Mouse (Mus musculus) lung, postnatal 0 days (tissue): ENCODE results near the gene Gm20604. TPM values are rescaled to one million over a fixed set of nuclear protein-coding genes. Genes with fewer than 3 reads are reported as not detected.

Source experiments
- ATAC-seq: fragments of 200-750 bp; cut with Nextera tagmentation; 2 replicates; pipeline ENCODE4 v1.8.0; 2017; ENCODE audit warnings: moderate library complexity
- DNase-seq: peaks from one replicate; pipeline ENCODE4 v3.0.0-alpha.2; 2016; ENCODE audit warnings: low spot score
- H3K27ac ChIP-seq: fragments of 300-500 bp; sonication (generic); 2 replicates; pipeline ENCODE4 v1.5.1; 2014; ENCODE audit warnings: antibody characterized with exemption, mild to moderate bottlenecking, low read length, mixed read lengths
- H3K27me3 ChIP-seq: fragments of 300-500 bp; sonication (generic); replicated peaks from 2 replicates; pipeline ENCODE4 v1.6.1; 2014; ENCODE audit warnings: low read length, mixed read lengths; ENCODE audit not compliant: insufficient read depth
- H3K36me3 ChIP-seq: fragments of 300-500 bp; sonication (generic); 2 replicates; pipeline ENCODE4 v1.6.1; 2014; ENCODE audit warnings: low read length, mixed read lengths; ENCODE audit not compliant: insufficient read depth
- H3K4me1 ChIP-seq: fragments of 300-500 bp; sonication (generic); 2 replicates; pipeline ENCODE4 v1.6.1; 2014; ENCODE audit warnings: antibody characterized with exemption, low read depth, low read length, mixed read lengths; ENCODE audit not compliant: insufficient read depth
- H3K4me2 ChIP-seq: fragments of 300-500 bp; sonication (generic); replicated peaks from 2 replicates; pipeline ENCODE4 v1.6.1; 2014; ENCODE audit warnings: low read depth, mild to moderate bottlenecking, low read length, moderate library complexity, mixed read lengths
- H3K4me3 ChIP-seq: fragments of 300-500 bp; sonication (generic); 2 replicates; pipeline ENCODE4 v1.5.1; 2014; ENCODE audit warnings: low read depth, low read length
- H3K9ac ChIP-seq: fragments of 300-500 bp; sonication (generic); replicated peaks from 2 replicates; pipeline ENCODE4 v1.6.1; 2014; ENCODE audit warnings: low read depth, mild to moderate bottlenecking
- H3K9me3 ChIP-seq: fragments of 300-500 bp; sonication (generic); 2 replicates; pipeline ENCODE4 v1.6.1; 2016; ENCODE audit warnings: low read length, mixed read lengths
- CTCF ChIP-seq: IDR thresholded peaks from 2 replicates; pipeline ENCODE4 v1.5.1; 2016; ENCODE audit warnings: antibody characterized with exemption, mild to moderate bottlenecking
- EP300 ChIP-seq: IDR thresholded peaks from 2 replicates; pipeline ENCODE4 v1.6.1; 2016; ENCODE audit warnings: antibody characterized with exemption, mild to moderate bottlenecking, control low read depth
- WGBS: fragments of 180-500 bp; shearing (Covaris S2); extraction: QIAGEN DNeasy Blood & Tissue Kit; methylation state at CpG from one replicate; pipeline ENCODE4 v1.1.7; 2014; 5-methylcytosine and 5-hydroxymethylcytosine counted together
- polyA plus RNA-seq: library from polyadenylated mRNA; unstranded; fragments of >200 nt; fragmentation: Nextera tagmentation; extraction: Ambion mirVana; gene quantifications from 2 replicates; pipeline ENCODE4 v1.2.1, GENCODE M21; 2015

Gene Gm20604
- polyA plus RNA-seq, 1 experiment from 2014 or later = 11.8 TPM

- DNase-seq = peak; percentile 79
- no peaks in the 10 kb centered on the region for H3K36me3 ChIP-seq
- H3K27me3 ChIP-seq = no peaks in the 10 kb centered on the region
- H3K4me2 ChIP-seq = peak within 1 kb of the TSS; percentile 99
- ATAC-seq = peak; percentile 93
- H3K4me3 ChIP-seq = peak within 1 kb of the TSS; percentile 79
- peak within 1 kb of the TSS; percentile 92 for H3K27ac ChIP-seq
- TF ChIP-seq EP300 (no peak), CTCF (no peak)
- H3K9me3 ChIP-seq = no peaks in the 10 kb centered on the region
- under 1% methylated on average over 50 of the region's 105 CpGs for WGBS
- peaks cover 27% of the 10 kb centered on the region; the same call in 1 of the 2 replicates for H3K4me1 ChIP-seq
- peak within 1 kb of the TSS; percentile 76 for H3K9ac ChIP-seq
Measured at GRCm38 (mm10) chr12:102704457-102705198, 53.8 kb downstream of the Gm20604 start, which contains the start of gene Itpk1. Gene Itpk1, minus strand, starts transcription at chr12:102704930.

- peak overlapping the region; percentile 54 for H3K9ac ChIP-seq
- no peaks in the 10 kb centered on the region for H3K9me3 ChIP-seq
- no peak for ATAC-seq
- peak overlapping the region; percentile 79 for H3K4me3 ChIP-seq
- 15% methylated on average over 17 of the region's 17 CpGs for WGBS
- no peaks in the 10 kb centered on the region for H3K27me3 ChIP-seq
- H3K4me1 ChIP-seq = peaks cover 27% of the 10 kb centered on the region; the same call in 1 of the 2 replicates
- TF ChIP-seq CTCF (no peak), EP300 (no peak)
- peak overlapping the region; percentile 99 for H3K4me2 ChIP-seq
- no peaks in the 10 kb centered on the region for H3K36me3 ChIP-seq
- no peak for DNase-seq
- H3K27ac ChIP-seq = 0 out of 2 replicates have a peak overlapping the region, but pooled peaks have one; percentile 92
Measured at GRCm38 (mm10) chr12:102703921-102704408, 54.5 kb downstream of the Gm20604 start.

DNA sequence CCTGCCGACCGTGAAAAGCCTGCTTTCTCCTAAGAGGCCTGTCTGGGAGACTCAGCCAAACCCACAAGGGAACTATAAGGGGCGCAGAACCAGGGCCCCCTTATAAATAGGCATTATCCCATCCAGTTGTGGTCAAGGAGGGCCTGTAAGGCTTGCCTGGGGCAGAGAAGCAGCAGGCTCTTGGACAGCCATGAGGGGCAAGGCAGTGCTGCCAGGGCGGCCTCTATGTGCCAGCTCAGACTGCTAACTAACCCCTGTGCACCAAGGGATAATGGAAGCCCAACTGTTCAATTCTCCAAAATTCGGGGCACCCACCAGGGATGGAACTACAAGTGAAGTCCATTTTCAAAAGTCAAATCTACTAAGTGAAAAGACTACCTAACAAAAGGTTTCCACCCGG is 55.0 kb downstream of the Gm20604 start:
- Histone ChIP-seq H3K9ac (no peak overlapping the region), H3K36me3 (no peaks in the 10 kb centered on the region), H3K9me3 (no peaks in the 10 kb centered on the region), H3K27ac (no peak overlapping the region), H3K4me1 (peaks cover 27% of the 10 kb centered on the region; the same call in 1 of the 2 replicates), H3K4me2 (peak overlapping the region; percentile 99), H3K4me3 (no peak overlapping the region), H3K27me3 (no peaks in the 10 kb centered on the region)
- ATAC-seq (no peak), DNase-seq (no peak)
- TF ChIP-seq EP300 = no peak
- TF ChIP-seq CTCF = no peak
- WGBS = 51% methylated on average over 6 of the region's 6 CpGs

DNA sequence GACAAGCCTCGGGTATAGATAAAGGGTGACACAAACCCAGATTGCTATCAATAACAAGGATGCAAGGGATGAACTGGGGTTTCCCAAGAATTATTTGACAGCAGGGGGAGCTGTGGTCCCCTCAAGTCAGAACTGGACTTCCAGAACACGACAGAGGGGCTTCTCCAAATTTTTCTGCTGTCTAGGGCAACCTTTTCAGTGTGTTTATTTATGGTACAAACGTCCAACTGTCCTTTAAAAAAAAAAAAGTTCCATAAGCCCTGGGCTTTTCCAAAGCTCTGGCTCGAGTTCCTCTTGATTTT is 55.4 kb downstream of the Gm20604 start:
- H3K4me3 ChIP-seq = peak overlapping the region; percentile 21; the same call in 1 of the 2 replicates
- H3K4me1 ChIP-seq = peaks cover 27% of the 10 kb centered on the region; the same call in 1 of the 2 replicates
- TF ChIP-seq EP300 (no peak), CTCF (peak; percentile 52)
- H3K9ac ChIP-seq = 0 out of 2 replicates have a peak overlapping the region, but pooled peaks have one; percentile 5
- peak overlapping the region; percentile 99 for H3K4me2 ChIP-seq
- peak overlapping the region; percentile 76; the same call in 1 of the 2 replicates for H3K27ac ChIP-seq
- ATAC-seq (no peak), DNase-seq (peak; percentile 41)
- 7% methylated on average over 4 of the region's 4 CpGs for WGBS
- H3K27me3 ChIP-seq = no peaks in the 10 kb centered on the region
- no peaks in the 10 kb centered on the region for H3K36me3 ChIP-seq
- no peaks in the 10 kb centered on the region for H3K9me3 ChIP-seq

DNA sequence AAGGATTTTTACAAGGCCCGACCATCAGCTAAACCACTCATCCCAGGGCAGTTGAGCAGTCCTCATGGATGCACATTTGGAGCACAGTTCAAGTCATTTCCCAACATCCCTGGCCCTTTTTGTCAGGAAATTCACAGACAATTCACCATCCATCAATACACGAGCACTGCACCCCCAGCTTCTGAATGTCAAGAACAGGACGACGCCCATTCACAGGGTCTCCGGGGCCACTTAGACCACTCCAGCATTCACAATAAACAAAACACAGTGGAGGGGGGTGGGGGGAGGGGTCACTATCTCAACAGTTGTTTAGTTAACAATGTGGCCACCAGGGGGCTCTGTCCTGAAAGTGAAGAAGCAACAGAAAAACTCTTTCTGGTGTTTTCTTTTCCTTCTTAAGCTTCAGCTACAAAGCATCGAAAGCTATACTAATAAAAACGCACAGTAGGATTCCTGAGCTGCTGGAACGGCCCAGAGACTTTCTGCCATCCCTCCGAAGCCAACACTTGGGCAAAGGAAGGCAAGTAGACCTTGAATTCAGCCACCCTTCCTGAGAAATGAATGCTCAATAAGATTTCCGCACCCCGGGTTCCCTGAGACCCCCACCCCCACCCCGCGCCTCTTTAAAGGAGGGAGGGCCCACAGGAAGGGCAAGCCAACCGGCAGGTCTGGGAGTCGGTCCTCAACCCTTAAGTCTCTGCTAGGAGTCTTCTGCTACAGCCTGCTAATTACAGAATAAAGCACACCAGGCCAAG is 55.9 kb downstream of the Gm20604 start:
- H3K9ac ChIP-seq = 0 out of 2 replicates have a peak overlapping the region, but pooled peaks have one; percentile 5
- H3K4me1 ChIP-seq = peaks cover 27% of the 10 kb centered on the region; the same call in 1 of the 2 replicates
- H3K27ac ChIP-seq = peak overlapping the region; percentile 76
- no peaks in the 10 kb centered on the region for H3K9me3 ChIP-seq
- peak overlapping the region; percentile 99 for H3K4me2 ChIP-seq
- TF ChIP-seq CTCF (peak; percentile 76), EP300 (0 out of 2 replicates have a peak, but pooled peaks have one; percentile 35)
- DNase-seq = peak; percentile 93
- H3K4me3 ChIP-seq = peak overlapping the region; percentile 21; the same call in 1 of the 2 replicates
- no peaks in the 10 kb centered on the region for H3K36me3 ChIP-seq
- ATAC-seq = no peak
- H3K27me3 ChIP-seq = no peaks in the 10 kb centered on the region
- 10% methylated on average over 15 of the region's 15 CpGs for WGBS

DNA sequence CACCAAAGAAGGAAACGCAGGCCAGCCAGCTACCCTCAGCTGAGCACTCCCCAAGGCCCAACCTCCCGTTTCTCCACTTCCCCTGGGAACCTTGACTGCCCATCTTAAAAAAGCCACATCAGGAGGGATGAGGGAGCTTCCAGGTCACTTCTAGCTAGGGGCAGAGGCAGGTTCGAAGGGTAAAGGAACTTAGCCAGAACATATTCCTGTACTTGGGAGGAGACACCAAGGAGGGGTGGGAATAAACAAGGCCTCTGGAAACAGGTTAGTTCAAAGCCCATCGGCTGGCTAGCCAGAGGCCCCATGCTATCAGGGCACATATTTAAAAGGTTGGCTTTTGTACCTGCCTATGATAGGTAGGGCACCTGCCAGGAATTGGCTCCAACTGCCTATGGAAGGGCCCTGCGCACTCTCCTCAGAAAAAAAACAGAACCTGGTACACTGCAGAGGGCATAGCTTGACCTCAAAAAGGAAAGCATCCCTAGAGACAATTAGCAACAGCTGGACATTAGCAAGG is 56.7 kb downstream of the Gm20604 start:
- Histone ChIP-seq H3K4me2 (no peak overlapping the region), H3K4me3 (no peak overlapping the region), H3K4me1 (peaks cover 27% of the 10 kb centered on the region; the same call in 1 of the 2 replicates), H3K9ac (no peak overlapping the region), H3K27me3 (no peaks in the 10 kb centered on the region), H3K36me3 (no peaks in the 10 kb centered on the region), H3K27ac (no peak overlapping the region), H3K9me3 (no peaks in the 10 kb centered on the region)
- WGBS = 87% methylated on average over 5 of the region's 5 CpGs
- TF ChIP-seq CTCF = no peak
- TF ChIP-seq EP300 = no peak
- ATAC-seq (no peak), DNase-seq (no peak)
